Mouse (Mus musculus): ENCODE results near the gene Mpzl1. TPM values are rescaled to one million over a fixed set of nuclear protein-coding genes. Genes with fewer than 3 reads are reported as not detected.

Mpzl1 gene
- polyA plus RNA-seq, 1 experiment from 2014 or later: 150 TPM

DNA sequence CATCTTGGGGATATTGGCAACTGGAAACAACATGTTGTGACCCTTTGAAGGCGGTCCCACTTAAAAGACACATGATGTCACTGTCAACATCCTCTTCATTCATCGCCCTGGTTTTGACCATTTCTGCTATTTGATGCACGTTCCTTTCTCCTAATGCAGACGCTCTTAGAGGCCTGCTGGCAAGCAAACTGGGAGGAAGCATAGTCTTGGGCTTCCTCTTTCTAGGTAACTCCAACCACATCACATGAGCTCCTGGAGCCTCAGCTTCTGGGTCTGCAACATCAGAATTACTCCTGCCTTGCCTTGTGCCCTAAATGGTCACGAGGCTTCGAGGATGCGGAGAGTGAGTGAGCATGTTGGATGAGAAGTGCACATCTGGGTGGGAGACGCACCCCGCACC, 40.8 kb upstream of the Mpzl1 start:
- Histone ChIP-seq H3K36me3 (ENCODE audit: control insufficient read depth, insufficient read depth, low read length) (no peaks in the 10 kb centered on the region), H3K4me3 (ENCODE audit: low read depth, low read length) (no peak overlapping the region), H3K27ac (ENCODE audit: low read depth, low read length) (no peak overlapping the region), H3K9me3 (ENCODE audit: control insufficient read depth, low read length) (no peaks in the 10 kb centered on the region), H3K4me2 (replicated peaks; ENCODE audit: low read depth, low read length) (no peak overlapping the region), H3K27me3 (ENCODE audit: control insufficient read depth, insufficient read depth, low read length) (no peaks in the 10 kb centered on the region), H3K4me1 (replicated peaks; ENCODE audit: control insufficient read depth, insufficient read depth, low read length) (no peaks in the 10 kb centered on the region), H3K9ac (ENCODE audit: low read depth, low read length) (no peak overlapping the region)
- WGBS: 89% methylated on average over 9 of the region's 9 CpGs
- no peak for DNase-seq (ENCODE audit: low spot score)
- no peak for ATAC-seq (ENCODE audit: low FRiP score)

DNA sequence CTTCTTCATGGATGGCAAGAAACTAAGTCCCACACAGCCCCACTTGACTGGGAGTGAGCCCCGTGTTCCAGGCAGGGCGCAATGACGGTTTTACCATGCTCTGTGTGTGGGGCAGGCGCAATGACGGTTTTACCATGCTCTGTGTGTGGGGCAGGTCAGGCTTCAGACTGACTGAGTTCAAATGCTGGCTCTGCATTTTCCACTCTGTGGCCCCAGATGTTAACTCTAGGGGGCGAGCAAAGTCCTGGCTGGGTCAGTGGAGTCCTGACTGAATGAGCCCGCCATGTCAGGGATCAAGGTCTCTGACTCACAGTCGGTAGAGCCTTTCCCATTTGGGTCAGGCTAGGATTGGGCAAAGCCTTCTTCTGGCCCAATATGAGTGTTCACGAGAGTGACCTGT, 38.0 kb upstream of the Mpzl1 start:
- Histone ChIP-seq H3K27ac (ENCODE audit: low read depth, low read length) (no peak overlapping the region), H3K9ac (ENCODE audit: low read depth, low read length) (no peak overlapping the region), H3K36me3 (ENCODE audit: control insufficient read depth, insufficient read depth, low read length) (no peaks in the 10 kb centered on the region), H3K9me3 (ENCODE audit: control insufficient read depth, low read length) (no peaks in the 10 kb centered on the region), H3K4me1 (replicated peaks; ENCODE audit: control insufficient read depth, insufficient read depth, low read length) (no peaks in the 10 kb centered on the region), H3K4me2 (replicated peaks; ENCODE audit: low read depth, low read length) (no peak overlapping the region), H3K4me3 (ENCODE audit: low read depth, low read length) (no peak overlapping the region), H3K27me3 (ENCODE audit: control insufficient read depth, insufficient read depth, low read length) (no peaks in the 10 kb centered on the region)
- 73% methylated on average over 9 of the region's 9 CpGs for WGBS
- ATAC-seq (ENCODE audit: low FRiP score) (no peak), DNase-seq (ENCODE audit: low spot score) (no peak)

DNA sequence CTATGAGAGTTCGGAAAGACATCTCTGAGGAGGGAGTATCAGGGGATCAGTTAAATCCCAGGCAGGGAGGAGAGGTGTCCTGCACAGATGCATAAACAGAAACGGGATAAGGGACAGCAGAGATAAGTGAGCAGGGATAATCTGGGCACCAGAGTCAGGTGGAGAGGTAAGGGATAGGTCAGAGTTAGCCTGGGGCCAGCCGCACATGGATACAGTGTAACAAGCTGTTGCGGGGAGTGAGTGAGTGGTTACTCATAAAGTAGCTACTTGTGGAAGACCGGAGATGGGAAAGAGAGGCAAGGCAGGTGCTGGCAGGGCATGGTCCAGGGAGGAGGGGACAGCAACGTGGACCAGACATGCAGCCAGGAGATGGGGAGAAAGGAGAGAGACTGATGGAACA, 35.7 kb upstream of the Mpzl1 start:
- WGBS: 78% methylated on average over 6 of the region's 6 CpGs
- H3K4me1 ChIP-seq (replicated peaks; ENCODE audit: control insufficient read depth, insufficient read depth, low read length): no peaks in the 10 kb centered on the region
- no peak for DNase-seq (ENCODE audit: low spot score)
- no peak overlapping the region for H3K27ac ChIP-seq (ENCODE audit: low read depth, low read length)
- H3K36me3 ChIP-seq (ENCODE audit: control insufficient read depth, insufficient read depth, low read length): no peaks in the 10 kb centered on the region
- no peak for ATAC-seq (ENCODE audit: low FRiP score)
- H3K9ac ChIP-seq (ENCODE audit: low read depth, low read length): no peak overlapping the region
- H3K27me3 ChIP-seq (ENCODE audit: control insufficient read depth, insufficient read depth, low read length): no peaks in the 10 kb centered on the region
- no peaks in the 10 kb centered on the region for H3K9me3 ChIP-seq (ENCODE audit: control insufficient read depth, low read length)
- no peak overlapping the region for H3K4me2 ChIP-seq (replicated peaks; ENCODE audit: low read depth, low read length)
- no peak overlapping the region for H3K4me3 ChIP-seq (ENCODE audit: low read depth, low read length)

DNA sequence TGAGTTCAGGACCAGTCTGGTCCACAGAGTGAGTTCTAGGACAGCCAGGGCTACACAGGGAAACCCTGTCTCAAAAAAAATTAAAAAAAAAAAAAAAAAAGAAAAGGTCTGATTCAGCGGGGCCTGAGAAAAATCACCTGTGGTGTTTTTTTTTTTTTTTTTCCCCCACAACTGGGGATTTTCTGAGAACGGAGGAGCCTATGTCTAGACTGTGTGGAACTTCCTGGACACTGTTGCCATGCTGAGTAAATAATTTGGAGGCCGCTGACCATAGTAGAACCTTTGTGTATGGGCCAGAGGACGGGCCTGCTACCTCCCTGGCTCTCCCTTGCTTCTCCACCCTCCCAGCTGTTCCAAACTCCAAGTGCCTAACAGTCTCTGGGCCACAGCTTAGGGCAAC, 34.6 kb upstream of the Mpzl1 start:
- DNase-seq (ENCODE audit: low spot score) (no peak), ATAC-seq (ENCODE audit: low FRiP score) (no peak)
- Histone ChIP-seq H3K36me3 (ENCODE audit: control insufficient read depth, insufficient read depth, low read length) (no peaks in the 10 kb centered on the region), H3K4me2 (replicated peaks; ENCODE audit: low read depth, low read length) (no peak overlapping the region), H3K27me3 (ENCODE audit: control insufficient read depth, insufficient read depth, low read length) (no peaks in the 10 kb centered on the region), H3K27ac (ENCODE audit: low read depth, low read length) (no peak overlapping the region), H3K4me1 (replicated peaks; ENCODE audit: control insufficient read depth, insufficient read depth, low read length) (no peaks in the 10 kb centered on the region), H3K9ac (ENCODE audit: low read depth, low read length) (no peak overlapping the region), H3K4me3 (ENCODE audit: low read depth, low read length) (no peak overlapping the region), H3K9me3 (ENCODE audit: control insufficient read depth, low read length) (no peaks in the 10 kb centered on the region)
- 77% methylated on average over 4 of the region's 4 CpGs for WGBS

DNA sequence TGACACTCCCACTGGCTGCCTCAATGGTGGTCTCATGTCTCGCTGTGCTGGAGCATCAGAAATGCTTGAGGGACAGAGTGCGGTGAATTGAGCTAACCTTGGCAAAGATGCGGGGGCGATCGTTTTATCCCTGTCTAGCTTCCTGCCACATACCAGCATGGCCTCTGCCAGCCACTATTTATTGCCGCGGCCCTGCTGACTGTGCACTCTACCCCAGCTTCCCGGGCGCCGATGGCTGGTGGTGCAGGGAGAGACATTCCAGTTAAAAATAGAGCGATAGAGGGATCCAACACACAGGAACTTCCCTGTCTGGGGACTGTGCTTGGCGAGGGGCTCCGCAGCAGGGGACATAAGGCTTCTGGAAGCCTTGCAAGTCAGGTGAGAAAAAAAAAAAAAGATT, 33.0 kb upstream of the Mpzl1 start:
- no peak overlapping the region for H3K27ac ChIP-seq (ENCODE audit: low read depth, low read length)
- DNase-seq (ENCODE audit: low spot score) (no peak), ATAC-seq (ENCODE audit: low FRiP score) (no peak)
- no peaks in the 10 kb centered on the region for H3K9me3 ChIP-seq (ENCODE audit: control insufficient read depth, low read length)
- no peak overlapping the region for H3K4me2 ChIP-seq (replicated peaks; ENCODE audit: low read depth, low read length)
- H3K36me3 ChIP-seq (ENCODE audit: control insufficient read depth, insufficient read depth, low read length): no peaks in the 10 kb centered on the region
- 0 out of 2 replicates have a peak, but pooled peaks cover 3% of the 10 kb centered on the region for H3K4me1 ChIP-seq (replicated peaks; ENCODE audit: control insufficient read depth, insufficient read depth, low read length)
- WGBS: 56% methylated on average over 13 of the region's 13 CpGs
- H3K4me3 ChIP-seq (ENCODE audit: low read depth, low read length): no peak overlapping the region
- no peaks in the 10 kb centered on the region for H3K27me3 ChIP-seq (ENCODE audit: control insufficient read depth, insufficient read depth, low read length)
- H3K9ac ChIP-seq (ENCODE audit: low read depth, low read length): no peak overlapping the region

DNA sequence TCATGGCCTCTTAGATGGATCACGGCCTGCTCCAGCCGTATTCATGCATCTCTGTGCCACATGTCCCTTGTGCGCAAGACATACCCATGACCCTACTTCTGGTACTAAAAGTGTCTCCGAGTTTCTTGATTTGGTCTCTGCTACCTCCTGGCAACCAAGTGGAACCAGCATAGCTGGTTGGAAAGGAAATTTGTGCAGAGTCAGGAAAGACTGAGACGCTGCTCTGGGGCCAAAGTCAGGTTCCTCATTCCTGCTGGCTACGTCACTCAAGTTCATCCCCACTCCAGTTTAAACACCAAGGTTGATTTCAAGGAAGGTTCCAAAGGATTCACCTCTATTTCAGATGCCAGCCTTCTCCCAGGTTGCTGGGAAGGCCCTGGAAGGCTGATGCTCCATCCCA, 32.6 kb upstream of the Mpzl1 start:
- Histone ChIP-seq H3K9ac (ENCODE audit: low read depth, low read length) (no peak overlapping the region), H3K4me1 (replicated peaks; ENCODE audit: control insufficient read depth, insufficient read depth, low read length) (0 out of 2 replicates have a peak, but pooled peaks cover 3% of the 10 kb centered on the region), H3K9me3 (ENCODE audit: control insufficient read depth, low read length) (no peaks in the 10 kb centered on the region), H3K27me3 (ENCODE audit: control insufficient read depth, insufficient read depth, low read length) (no peaks in the 10 kb centered on the region), H3K36me3 (ENCODE audit: control insufficient read depth, insufficient read depth, low read length) (no peaks in the 10 kb centered on the region), H3K27ac (ENCODE audit: low read depth, low read length) (no peak overlapping the region), H3K4me3 (ENCODE audit: low read depth, low read length) (no peak overlapping the region), H3K4me2 (replicated peaks; ENCODE audit: low read depth, low read length) (no peak overlapping the region)
- 90% methylated on average over 6 of the region's 6 CpGs for WGBS
- DNase-seq (ENCODE audit: low spot score) (no peak), ATAC-seq (ENCODE audit: low FRiP score) (no peak)

DNA sequence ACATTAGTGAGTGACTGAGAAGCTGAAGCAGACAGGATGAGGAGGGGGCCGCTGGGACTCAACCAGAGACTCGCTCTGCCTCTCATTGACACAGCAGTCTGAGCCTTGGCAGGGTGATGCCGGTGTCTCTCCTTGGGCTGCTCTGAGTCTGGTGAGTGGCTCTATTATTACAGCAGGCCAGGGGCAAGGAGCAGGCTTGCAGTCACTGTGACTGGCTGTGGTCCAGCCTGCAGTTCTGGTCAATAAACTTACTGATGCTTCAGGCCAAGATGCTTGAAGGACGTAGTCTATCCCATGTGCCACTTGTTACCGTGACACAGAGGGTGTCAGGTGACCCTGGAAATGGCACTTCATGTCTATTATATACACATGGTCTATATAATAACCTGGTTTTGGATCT, 31.4 kb upstream of the Mpzl1 start:
- Histone ChIP-seq H3K4me1 (replicated peaks; ENCODE audit: control insufficient read depth, insufficient read depth, low read length) (0 out of 2 replicates have a peak, but pooled peaks cover 3% of the 10 kb centered on the region), H3K27ac (ENCODE audit: low read depth, low read length) (no peak overlapping the region), H3K27me3 (ENCODE audit: control insufficient read depth, insufficient read depth, low read length) (no peaks in the 10 kb centered on the region), H3K9me3 (ENCODE audit: control insufficient read depth, low read length) (no peaks in the 10 kb centered on the region), H3K9ac (ENCODE audit: low read depth, low read length) (no peak overlapping the region), H3K4me2 (replicated peaks; ENCODE audit: low read depth, low read length) (no peak overlapping the region), H3K4me3 (ENCODE audit: low read depth, low read length) (no peak overlapping the region), H3K36me3 (ENCODE audit: control insufficient read depth, insufficient read depth, low read length) (no peaks in the 10 kb centered on the region)
- 86% methylated on average over 5 of the region's 5 CpGs for WGBS
- DNase-seq (ENCODE audit: low spot score): no peak
- no peak for ATAC-seq (ENCODE audit: low FRiP score)

DNA sequence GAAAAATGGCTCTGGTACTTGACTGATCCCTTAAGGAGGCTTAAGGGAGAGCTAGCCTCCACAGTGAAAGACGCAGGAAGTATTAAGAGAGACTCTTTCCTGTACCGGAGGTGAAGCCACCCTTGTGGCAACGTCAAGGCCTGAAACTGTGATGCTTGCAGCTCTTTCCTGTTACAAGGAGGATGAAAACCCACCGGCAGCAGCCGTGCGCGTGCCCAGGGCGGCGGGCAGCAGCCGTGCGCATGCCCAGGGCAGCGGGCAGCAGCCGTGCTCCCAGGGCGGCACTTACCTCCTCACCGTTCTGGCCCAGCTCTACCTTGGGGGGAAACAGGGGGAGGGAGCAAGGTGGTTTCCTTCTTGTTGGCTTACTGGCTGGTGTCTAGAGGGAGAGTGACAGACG, 28.9 kb upstream of the Mpzl1 start:
- ATAC-seq (ENCODE audit: low FRiP score) (no peak), DNase-seq (ENCODE audit: low spot score) (no peak)
- H3K4me3 ChIP-seq (ENCODE audit: low read depth, low read length): no peak overlapping the region
- WGBS: 74% methylated on average over 16 of the region's 16 CpGs
- no peaks in the 10 kb centered on the region for H3K27me3 ChIP-seq (ENCODE audit: control insufficient read depth, insufficient read depth, low read length)
- H3K4me1 ChIP-seq (replicated peaks; ENCODE audit: control insufficient read depth, insufficient read depth, low read length): 0 out of 2 replicates have a peak, but pooled peaks cover 3% of the 10 kb centered on the region
- no peaks in the 10 kb centered on the region for H3K9me3 ChIP-seq (ENCODE audit: control insufficient read depth, low read length)
- H3K4me2 ChIP-seq (replicated peaks; ENCODE audit: low read depth, low read length): no peak overlapping the region
- H3K36me3 ChIP-seq (ENCODE audit: control insufficient read depth, insufficient read depth, low read length): no peaks in the 10 kb centered on the region
- H3K27ac ChIP-seq (ENCODE audit: low read depth, low read length): no peak overlapping the region
- no peak overlapping the region for H3K9ac ChIP-seq (ENCODE audit: low read depth, low read length)

DNA sequence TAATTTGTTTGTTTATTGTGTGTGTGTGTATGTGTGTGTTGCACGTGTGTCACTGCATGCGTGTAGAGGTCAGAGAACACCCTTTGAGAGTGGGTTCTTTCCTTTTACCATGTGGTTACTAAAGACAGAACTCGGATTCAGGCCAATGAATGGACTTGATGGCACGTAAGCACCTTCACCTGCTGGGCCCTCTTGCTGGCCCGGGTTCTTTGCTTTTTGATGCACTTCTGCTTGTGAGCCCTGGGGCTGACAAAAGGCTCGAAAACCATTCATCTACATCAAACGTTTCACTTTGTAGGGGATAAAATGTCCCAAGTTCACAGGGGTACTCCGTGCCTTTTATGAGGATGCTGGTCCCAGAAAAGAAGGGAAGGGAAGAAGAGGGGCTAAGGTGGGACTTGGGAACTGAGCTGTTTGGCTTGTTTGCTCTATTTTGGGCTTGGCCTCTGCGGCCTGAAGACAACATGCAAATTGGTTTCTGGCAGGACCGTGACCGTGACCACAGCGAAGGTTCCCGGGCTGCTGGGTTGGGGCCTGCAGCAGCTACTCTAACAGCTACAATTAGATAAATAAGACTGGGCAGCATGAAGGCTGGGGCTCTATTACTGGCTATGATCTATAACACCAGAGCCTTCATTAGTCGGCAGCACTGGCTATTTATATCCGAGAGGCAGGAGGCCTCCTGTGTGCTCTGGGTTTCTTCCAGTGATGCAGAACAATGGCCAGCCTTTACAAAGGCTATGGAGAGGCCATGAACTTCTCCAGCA, 28.3 kb upstream of the Mpzl1 start:
- Histone ChIP-seq H3K27ac (ENCODE audit: low read depth, low read length) (no peak overlapping the region), H3K36me3 (ENCODE audit: control insufficient read depth, insufficient read depth, low read length) (no peaks in the 10 kb centered on the region), H3K9me3 (ENCODE audit: control insufficient read depth, low read length) (no peaks in the 10 kb centered on the region), H3K4me2 (replicated peaks; ENCODE audit: low read depth, low read length) (no peak overlapping the region), H3K9ac (ENCODE audit: low read depth, low read length) (peak overlapping the region; percentile 11; the same call in 1 of the 2 replicates), H3K4me3 (ENCODE audit: low read depth, low read length) (no peak overlapping the region), H3K4me1 (replicated peaks; ENCODE audit: control insufficient read depth, insufficient read depth, low read length) (0 out of 2 replicates have a peak, but pooled peaks cover 3% of the 10 kb centered on the region), H3K27me3 (ENCODE audit: control insufficient read depth, insufficient read depth, low read length) (no peaks in the 10 kb centered on the region)
- ATAC-seq (ENCODE audit: low FRiP score) (0 out of 2 replicates have a peak, but pooled peaks have one; percentile 15), DNase-seq (ENCODE audit: low spot score) (no peak)
- WGBS: 44% methylated on average over 15 of the region's 15 CpGs
